Mouse (Mus musculus): Measurements from ENCODE around the gene 2810459M11Rik. TPM values are rescaled to one million over a fixed set of nuclear protein-coding genes. Genes with fewer than 3 reads are reported as not detected.

Gene 2810459M11Rik
- polyA plus RNA-seq, 1 experiment: 0.40 TPM

DNA sequence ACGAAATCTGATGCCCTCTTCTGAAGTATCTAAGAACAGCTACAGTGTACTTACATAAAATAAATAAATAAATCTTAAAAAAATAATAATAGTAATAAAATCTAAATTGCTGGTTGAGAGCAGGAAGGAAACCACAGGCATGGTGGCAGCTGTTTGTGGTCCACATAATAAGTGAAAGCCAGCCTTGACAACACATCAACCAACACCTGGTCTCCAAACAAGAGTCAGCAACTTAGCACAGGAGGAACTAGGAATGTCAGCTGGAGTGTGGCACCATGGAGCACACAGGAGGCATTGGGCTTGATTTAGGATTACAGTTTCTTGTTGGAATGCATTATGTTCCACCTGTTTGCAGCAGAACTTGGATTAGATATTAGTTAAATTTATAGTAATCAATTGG is 59.4 kb downstream of the 2810459M11Rik start:
- Histone ChIP-seq H3K4me1 (ENCODE audit: control insufficient read depth, insufficient read depth, insufficient read length, low read length) (no peaks in the 10 kb centered on the region), H3K4me3 (ENCODE audit: insufficient read depth, low read depth, low read length) (no peak overlapping the region), H3K27ac (replicated peaks; ENCODE audit: low read depth, low read length) (no peak overlapping the region)

Other genes starting within 250 kb of the 2810459M11Rik start
- 25.8 and 34.7 TPM in 2 replicates for gene Itm2c, start 151.6 kb upstream of the 2810459M11Rik start, polyA plus RNA-seq (2012; ENCODE audit: insufficient read depth, insufficient read length, missing spikeins)
- not detected in 2 replicates for gene 4933407L21Rik, start 117.4 kb upstream of the 2810459M11Rik start, polyA plus RNA-seq (2012; ENCODE audit: insufficient read depth, insufficient read length, missing spikeins)
- not detected in 2 replicates for gene Gpr55, start 84.9 kb upstream of the 2810459M11Rik start, polyA plus RNA-seq (2012; ENCODE audit: insufficient read depth, insufficient read length, missing spikeins)
- not detected in 2 replicates for gene Spata3, start 29.0 kb upstream of the 2810459M11Rik start, polyA plus RNA-seq (2012; ENCODE audit: insufficient read depth, insufficient read length, missing spikeins)
- 76.2 and 91.1 TPM in 2 replicates for gene Psmd1, start 18.5 kb downstream of the 2810459M11Rik start, polyA plus RNA-seq (2012; ENCODE audit: insufficient read depth, insufficient read length, missing spikeins)
- gene Htr2b, start 66.1 kb downstream of the 2810459M11Rik start, polyA plus RNA-seq (2012; ENCODE audit: insufficient read depth, insufficient read length, missing spikeins): not detected in 2 replicates
- 3.1 TPM in 1 of 2 replicates, not detected in the other for gene Gm21972, start 87.8 kb downstream of the 2810459M11Rik start, polyA plus RNA-seq (2012; ENCODE audit: insufficient read depth, insufficient read length, missing spikeins)
- 2.2 and 4.4 TPM in 2 replicates for gene Armc9, start 108.9 kb downstream of the 2810459M11Rik start, polyA plus RNA-seq (2012; ENCODE audit: insufficient read depth, insufficient read length, missing spikeins)

Data from brown adipose tissue, adult 24 weeks (tissue).